Mouse (Mus musculus): ENCODE measurements around the gene Eftud2.

- TF ChIP-seq CTCF (conservative IDR thresholded peaks at IDR 0.05; ENCODE audit: insufficient read depth, insufficient read length, low read depth, low read length) (no peak), POLR2A (IDR thresholded peaks at IDR 0.05; ENCODE audit: low read depth, low read length) (no peak)
Measured at GRCm38 (mm10) chr11:102911376-102911775, 30.6 kb upstream of the Eftud2 start.
